Mouse (Mus musculus) MEL (cell line): ENCODE data around the gene Mrpl51. TPM values are rescaled to one million over a fixed set of nuclear protein-coding genes. Genes with fewer than 3 reads are reported as not detected.

Experiments used
- DNase-seq: peaks from one replicate; pipeline ENCODE4 v3.0.0; 2011; ENCODE audit warnings: low read depth, low spot score
- H3K27ac ChIP-seq: 2 replicates; pipeline ENCODE4 v1.5.1; 2012; ENCODE audit warnings: low read depth, mild to moderate bottlenecking, control low read depth, low read length, moderate library complexity; ENCODE audit not compliant: control insufficient read depth
- H3K27me3 ChIP-seq, 2 experiments: fragments of 150-350 bp in 1 of 2; sonication (generic) in 1 of 2; 2 replicates each; pipeline ENCODE4 v1.6.1; 2012; ENCODE audit warnings: low read length in 2 of 2, mild to moderate bottlenecking in 2 of 2, improper control_type of control experiment in 1 of 2, moderate library complexity in 1 of 2; ENCODE audit not compliant: insufficient read depth in 2 of 2, control insufficient read depth in 1 of 2
- H3K36me3 ChIP-seq, 2 experiments: 2 replicates each; pipeline ENCODE4 v1.6.1; 2012 to 2014; ENCODE audit warnings: low read length in 2 of 2, improper control_type of control experiment in 1 of 2, inconsistent platforms in 1 of 2, mild to moderate bottlenecking in 1 of 2; ENCODE audit not compliant: insufficient read depth in 2 of 2, control insufficient read depth in 1 of 2
- H3K4me1 ChIP-seq, 2 experiments: fragments of 150-350 bp in 1 of 2; sonication (generic) in 1 of 2; 2 replicates each; pipeline ENCODE4 v1.6.1; 2012; ENCODE audit warnings: low read length in 2 of 2, improper control_type of control experiment in 1 of 2, mild to moderate bottlenecking in 1 of 2; ENCODE audit not compliant: insufficient read depth in 2 of 2, control insufficient read depth in 1 of 2
- H3K4me3 ChIP-seq, 2 experiments: fragments of 150-350 bp in 1 of 2; sonication (generic) in 1 of 2; 2 replicates each; pipeline ENCODE4 v1.5.1; 2012; ENCODE audit warnings: low read depth in 2 of 2, low read length in 2 of 2, mild to moderate bottlenecking in 2 of 2, moderate library complexity in 2 of 2, control low read depth in 1 of 2, improper control_type of control experiment in 1 of 2; ENCODE audit not compliant: control insufficient read depth in 1 of 2, insufficient read depth in 1 of 2
- H3K79me2 ChIP-seq: 2 replicates; pipeline ENCODE4 v1.6.1; 2012; ENCODE audit warnings: mild to moderate bottlenecking, low read length, moderate library complexity; ENCODE audit not compliant: control insufficient read depth, poor library complexity, insufficient read depth
- H3K9ac ChIP-seq: 2 replicates; pipeline ENCODE4 v1.6.1; 2012; ENCODE audit warnings: low read depth, mild to moderate bottlenecking, control low read depth, low read length, moderate library complexity; ENCODE audit not compliant: control insufficient read depth, poor library complexity, severe bottlenecking
- H3K9me3 ChIP-seq: fragments of 150-350 bp; sonication (generic); replicated peaks from 2 replicates; pipeline ENCODE4 v1.6.1; 2012; ENCODE audit warnings: mild to moderate bottlenecking, low read length, improper control_type of control experiment, moderate library complexity; ENCODE audit not compliant: insufficient read depth
- BHLHE40 ChIP-seq: IDR thresholded peaks from 2 replicates; pipeline ENCODE4 v1.6.1; 2012; ENCODE audit warnings: low read depth, mild to moderate bottlenecking, inconsistent platforms, low read length, improper control_type of control experiment, borderline replicate concordance
- ETS1 ChIP-seq: IDR thresholded peaks from 2 replicates; pipeline ENCODE4 v1.6.1; 2012; ENCODE audit warnings: low read depth, mild to moderate bottlenecking, inconsistent platforms, low read length, improper control_type of control experiment, moderate library complexity
- GABPA ChIP-seq: IDR thresholded peaks from 2 replicates; pipeline ENCODE4 v1.6.1; 2012; ENCODE audit warnings: low read depth, mild to moderate bottlenecking, inconsistent platforms, low read length, improper control_type of control experiment, moderate library complexity
- GATA1 ChIP-seq: IDR thresholded peaks from 2 replicates; pipeline ENCODE4 v1.6.1; 2011; ENCODE audit warnings: low read depth, low read length, improper control_type of control experiment
- HCFC1 ChIP-seq: IDR thresholded peaks from 2 replicates; pipeline ENCODE4 v1.6.1; 2012; ENCODE audit warnings: low read depth, mild to moderate bottlenecking, inconsistent platforms, low read length, improper control_type of control experiment, moderate library complexity
- JUND ChIP-seq: IDR thresholded peaks from 2 replicates; pipeline ENCODE4 v1.6.1; 2011; ENCODE audit warnings: low read depth, mild to moderate bottlenecking, improper control_type of control experiment, low read length
- KAT2A ChIP-seq: conservative IDR thresholded peaks from 2 replicates; pipeline ENCODE4 v1.6.1; 2012; ENCODE audit warnings: low read depth, low read length, improper control_type of control experiment, inconsistent platforms
- MAFK ChIP-seq: IDR thresholded peaks from 2 replicates; pipeline ENCODE4 v1.6.1; 2011; ENCODE audit warnings: low read depth, mild to moderate bottlenecking, low read length, improper control_type of control experiment, borderline replicate concordance
- MXI1 ChIP-seq: IDR thresholded peaks from 2 replicates; pipeline ENCODE4 v1.6.1; 2011; ENCODE audit warnings: mild to moderate bottlenecking, low read depth, low read length, improper control_type of control experiment
- MYC ChIP-seq: IDR thresholded peaks from 2 replicates; pipeline ENCODE4 v1.6.1; 2011; ENCODE audit warnings: low read depth, mild to moderate bottlenecking, low read length, improper control_type of control experiment, moderate library complexity
- NELFE ChIP-seq: IDR thresholded peaks from 2 replicates; pipeline ENCODE4 v1.6.1; 2011; ENCODE audit warnings: low read depth, low read length, improper control_type of control experiment
- NRF1 ChIP-seq: IDR thresholded peaks from 2 replicates; pipeline ENCODE4 v1.6.1; 2014; ENCODE audit warnings: low read depth, mild to moderate bottlenecking, inconsistent platforms, low read length, improper control_type of control experiment, moderate library complexity; ENCODE audit not compliant: poor library complexity, insufficient read depth, severe bottlenecking
- POLR2AphosphoS2 ChIP-seq: IDR thresholded peaks from 2 replicates; pipeline ENCODE4 v1.6.1; 2011; ENCODE audit warnings: low read length, improper control_type of control experiment
- RCOR1 ChIP-seq: IDR thresholded peaks from 2 replicates; pipeline ENCODE4 v1.6.1; 2012; ENCODE audit warnings: low read depth, mild to moderate bottlenecking, inconsistent platforms, low read length, improper control_type of control experiment
- SIN3A ChIP-seq: IDR thresholded peaks from 2 replicates; pipeline ENCODE4 v1.6.1; 2012; ENCODE audit warnings: low read length, improper control_type of control experiment, inconsistent platforms
- SMC3 ChIP-seq: IDR thresholded peaks from 2 replicates; pipeline ENCODE4 v1.6.1; 2011; ENCODE audit warnings: low read depth, low read length, improper control_type of control experiment
- TCF12 ChIP-seq: IDR thresholded peaks from 2 replicates; pipeline ENCODE4 v1.6.1; 2014; ENCODE audit warnings: low read depth, mild to moderate bottlenecking, inconsistent platforms, low read length, improper control_type of control experiment, moderate library complexity
- USF1 ChIP-seq: IDR thresholded peaks from 2 replicates; pipeline ENCODE4 v1.6.1; 2014; ENCODE audit warnings: low read depth, mild to moderate bottlenecking, inconsistent platforms, low read length, improper control_type of control experiment, moderate library complexity
- USF2 ChIP-seq, 2 experiments: IDR thresholded peaks; 2 replicates each; pipeline ENCODE4 v1.6.1; 2011 to 2012; ENCODE audit warnings: improper control_type of control experiment in 2 of 2, low read length in 2 of 2, borderline replicate concordance in 1 of 2, inconsistent platforms in 1 of 2, low read depth in 1 of 2, mild to moderate bottlenecking in 1 of 2; ENCODE audit not compliant: insufficient read depth in 1 of 2
- ZNF384 ChIP-seq: IDR thresholded peaks from 2 replicates; pipeline ENCODE4 v1.6.1; 2012; ENCODE audit warnings: low read depth, mild to moderate bottlenecking, inconsistent platforms, low read length, improper control_type of control experiment
- polyA plus RNA-seq, 2 experiments: library from polyadenylated mRNA; stranded (reverse) in 1 of 2; unstranded in 1 of 2; fragments of >175 nt in 1 of 2; fragments of >200 nt in 1 of 2; gene quantifications; 2 replicates each; pipeline versions ENCODE4 v1.2.1 to v1.2.4; 2012; ENCODE audit warnings: low replicate concordance in 2 of 2, low read depth in 1 of 2; ENCODE audit not compliant: insufficient read length in 2 of 2, insufficient read depth in 1 of 2, missing spikeins in 1 of 2
- total RNA-seq: library from RNA; depleted of rRNA; stranded (reverse); fragments of 300-350 nt; gene quantifications from 2 replicates; pipeline ENCODE4 v1.2.3, GENCODE M21; 2012

Mrpl51 gene
- total and polyA plus RNA-seq, 3 experiments: 251 to 286 TPM; not detected in 1

DNA sequence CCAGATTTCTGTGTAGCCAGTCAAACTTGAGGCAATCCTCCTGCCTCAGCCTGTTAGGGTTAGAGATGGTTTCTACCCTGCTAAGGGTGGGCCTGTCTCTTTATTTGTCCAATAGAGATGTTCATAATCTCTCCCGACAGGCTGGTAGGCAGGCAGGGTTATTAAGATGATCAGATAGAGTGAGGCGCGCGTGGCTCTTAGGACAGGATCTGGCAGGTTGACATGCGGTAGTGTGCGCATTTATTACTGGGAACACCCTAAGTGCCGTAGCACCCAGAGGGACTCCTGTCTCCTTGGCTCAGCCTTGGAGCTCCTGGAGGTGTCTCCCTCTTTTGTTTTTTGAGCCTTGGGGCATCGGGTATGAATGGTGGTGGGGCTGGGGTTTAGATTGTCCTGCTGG, 36.3 kb upstream of the Mrpl51 start (continued):
- TF ChIP-seq HCFC1 (no peak), SIN3A (peak; percentile 71; the same call in 1 of the 2 replicates)
- TF ChIP-seq, all 39 proteins: peak for 11

DNA sequence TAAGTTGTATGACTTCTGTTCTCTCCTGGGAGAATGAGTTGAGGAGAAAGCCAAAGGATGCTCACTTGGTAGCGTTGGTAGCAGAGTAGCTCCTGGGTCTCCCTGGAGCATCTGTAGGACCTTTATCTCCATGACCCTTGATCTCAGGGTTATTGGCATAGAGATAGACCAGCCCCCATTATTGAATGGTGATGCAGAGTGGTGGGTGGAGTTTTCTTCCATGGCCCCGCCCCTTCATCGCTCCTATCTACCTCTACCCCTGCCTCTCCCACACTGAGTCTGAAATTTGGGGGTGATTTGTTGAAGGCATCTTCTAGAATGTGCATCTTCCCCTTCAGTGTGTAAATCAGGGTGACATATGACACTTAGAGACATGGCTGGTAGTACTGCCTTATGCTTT, 35.1 kb upstream of the Mrpl51 start:
- peak overlapping the region in 1 of 2 experiments; percentile 52; a peak in 1 of 4 replicates for H3K4me3 ChIP-seq
- peaks cover 0 to 41% of the 10 kb centered on the region in 2 experiments; a peak in 2 of 4 replicates for H3K36me3 ChIP-seq
- H3K4me1 ChIP-seq: peaks cover 0 to 55% of the 10 kb centered on the region in 2 experiments
- peaks cover 52% of the 10 kb centered on the region for H3K79me2 ChIP-seq
- H3K27me3 ChIP-seq: no peaks in the 10 kb centered on the region
- DNase-seq: no peak
- H3K9me3 ChIP-seq: no peaks in the 10 kb centered on the region
- H3K9ac ChIP-seq: peak overlapping the region; percentile 68; the same call in 1 of the 2 replicates
- no peak overlapping the region for H3K27ac ChIP-seq
- TF ChIP-seq USF1 (no peak), USF2 (IDR thresholded peaks at IDR 0.05; ENCODE audit: borderline replicate concordance in 1 of 2, insufficient read depth in 1 of 2, low read depth in 1 of 2, low read length in 2 of 2) (no peak), NRF1 (no peak), GABPA (no peak), ETS1 (no peak), RCOR1 (no peak), SIN3A (no peak), MXI1 (no peak), POLR2AphosphoS2 (no peak), SMC3 (no peak), BHLHE40 (no peak), NELFE (no peak), MYC (no peak), MAFK (no peak), KAT2A (no peak), TCF12 (no peak), ZNF384 (no peak), GATA1 (no peak), JUND (no peak)
